Mouse (Mus musculus) kidney, embryonic 16.5 days (tissue): ENCODE measurements around the gene Stk16. TPM values are rescaled to one million over a fixed set of nuclear protein-coding genes. Genes with fewer than 3 reads are reported as not detected.

Experiments used
- ATAC-seq: fragments of 200-750 bp; cut with Nextera tagmentation; 2 replicates; pipeline ENCODE4 v1.8.0; 2017; ENCODE audit warnings: moderate TSS enrichment; ENCODE audit not compliant: low FRiP score, low TSS enrichment
- H3K27ac ChIP-seq: fragments of 300-500 bp; sonication (generic); 2 replicates; pipeline ENCODE4 v1.5.1; 2014; ENCODE audit warnings: low read length
- H3K27me3 ChIP-seq: fragments of 300-500 bp; sonication (generic); 2 replicates; pipeline ENCODE4 v1.6.1; 2014; ENCODE audit warnings: low read length, control low read depth, mixed read lengths; ENCODE audit not compliant: insufficient read depth
- H3K36me3 ChIP-seq: fragments of 300-500 bp; sonication (generic); 2 replicates; pipeline ENCODE4 v1.6.1; 2014; ENCODE audit warnings: low read length, control low read depth, mixed read lengths; ENCODE audit not compliant: insufficient read depth
- H3K4me1 ChIP-seq: fragments of 300-500 bp; sonication (generic); 2 replicates; pipeline ENCODE4 v1.6.1; 2014; ENCODE audit warnings: low read length, control low read depth, mixed read lengths; ENCODE audit not compliant: insufficient read depth
- H3K4me2 ChIP-seq: fragments of 300-500 bp; sonication (generic); replicated peaks from 2 replicates; pipeline ENCODE4 v1.6.1; 2014; ENCODE audit warnings: low read depth, low read length
- H3K4me3 ChIP-seq: fragments of 300-500 bp; sonication (generic); 2 replicates; pipeline ENCODE4 v1.5.1; 2014; ENCODE audit warnings: mild to moderate bottlenecking, low read length
- H3K9ac ChIP-seq: fragments of 300-500 bp; sonication (generic); replicated peaks from 2 replicates; pipeline ENCODE4 v1.6.1; 2014; ENCODE audit warnings: low read length
- H3K9me3 ChIP-seq: fragments of 300-500 bp; sonication (generic); 2 replicates; pipeline ENCODE4 v1.6.1; 2016; ENCODE audit warnings: low read length, control low read depth
- WGBS: fragments of 180-500 bp; shearing (Covaris S2); extraction: QIAGEN DNeasy Blood & Tissue Kit; methylation state at CpG from one replicate; pipeline ENCODE4 v1.1.7; 2014; 5-methylcytosine and 5-hydroxymethylcytosine counted together
- microRNA-seq: library from miRNA; unstranded; fragments of <30 nt; microRNA quantifications from one replicate; pipeline ENCODE4, GENCODE M21; 2016
- polyA plus RNA-seq: library from polyadenylated mRNA; unstranded; fragments of >200 nt; fragmentation: Nextera tagmentation; extraction: Ambion mirVana; gene quantifications from 2 replicates; pipeline ENCODE4 v1.2.1, GENCODE M21; 2015

The Stk16 gene
- polyA plus RNA-seq, 1 experiment from 2014 or later: 169 TPM

GRCm38 (mm10) chr1:75255516-75256046 is 44.9 kb downstream of the Stk16 start:
- H3K4me2 ChIP-seq: no peak overlapping the region
- H3K9ac ChIP-seq: no peak overlapping the region
- H3K36me3 ChIP-seq: no peaks in the 10 kb centered on the region
- no peaks in the 10 kb centered on the region; the same call in 1 of the 2 replicates for H3K4me1 ChIP-seq
- H3K27me3 ChIP-seq: no peaks in the 10 kb centered on the region
- WGBS: 62% methylated on average over 10 of the region's 10 CpGs
- H3K27ac ChIP-seq: no peak overlapping the region
- no peak overlapping the region for H3K4me3 ChIP-seq
- no peak for ATAC-seq
- H3K9me3 ChIP-seq: no peaks in the 10 kb centered on the region

DNA sequence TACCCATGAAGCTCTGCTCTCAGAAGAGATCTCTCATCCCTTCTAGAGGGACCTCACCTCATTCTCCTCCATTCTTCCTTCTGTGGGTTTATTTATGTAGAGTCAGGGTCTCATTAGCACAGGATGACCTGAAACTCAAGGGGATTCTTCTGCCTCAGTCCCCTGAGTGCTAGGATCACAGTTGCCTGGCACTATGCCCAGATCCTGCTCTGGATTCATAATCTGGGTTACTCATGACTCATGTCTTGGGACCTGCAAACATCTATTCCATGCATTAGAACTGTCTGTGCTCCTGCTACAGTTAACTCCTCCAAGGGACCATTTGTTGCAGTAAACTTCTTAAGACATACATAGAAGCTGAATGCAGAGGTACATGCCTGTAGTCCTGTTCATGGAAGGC is 50.6 kb downstream of the Stk16 start:
- ATAC-seq: no peak
- H3K4me3 ChIP-seq: no peak overlapping the region
- H3K27ac ChIP-seq: no peak overlapping the region
- no peak overlapping the region for H3K9ac ChIP-seq
- no peaks in the 10 kb centered on the region for H3K36me3 ChIP-seq
- H3K4me2 ChIP-seq: no peak overlapping the region
- H3K27me3 ChIP-seq: peaks cover 36% of the 10 kb centered on the region
- no peaks in the 10 kb centered on the region for H3K4me1 ChIP-seq
- H3K9me3 ChIP-seq: no peaks in the 10 kb centered on the region

GRCm38 (mm10) chr1:75262969-75263951 is 52.6 kb downstream of the Stk16 start:
- no peak overlapping the region; the same call in 1 of the 2 replicates for H3K4me3 ChIP-seq
- H3K27me3 ChIP-seq: peaks cover 41% of the 10 kb centered on the region
- peak; percentile 59 for ATAC-seq
- no peak overlapping the region for H3K27ac ChIP-seq
- no peak overlapping the region for H3K4me2 ChIP-seq
- H3K9ac ChIP-seq: no peak overlapping the region
- 2% methylated on average over 40 of the region's 40 CpGs for WGBS
- no peaks in the 10 kb centered on the region for H3K4me1 ChIP-seq
- no peaks in the 10 kb centered on the region for H3K36me3 ChIP-seq
- no peaks in the 10 kb centered on the region for H3K9me3 ChIP-seq

DNA sequence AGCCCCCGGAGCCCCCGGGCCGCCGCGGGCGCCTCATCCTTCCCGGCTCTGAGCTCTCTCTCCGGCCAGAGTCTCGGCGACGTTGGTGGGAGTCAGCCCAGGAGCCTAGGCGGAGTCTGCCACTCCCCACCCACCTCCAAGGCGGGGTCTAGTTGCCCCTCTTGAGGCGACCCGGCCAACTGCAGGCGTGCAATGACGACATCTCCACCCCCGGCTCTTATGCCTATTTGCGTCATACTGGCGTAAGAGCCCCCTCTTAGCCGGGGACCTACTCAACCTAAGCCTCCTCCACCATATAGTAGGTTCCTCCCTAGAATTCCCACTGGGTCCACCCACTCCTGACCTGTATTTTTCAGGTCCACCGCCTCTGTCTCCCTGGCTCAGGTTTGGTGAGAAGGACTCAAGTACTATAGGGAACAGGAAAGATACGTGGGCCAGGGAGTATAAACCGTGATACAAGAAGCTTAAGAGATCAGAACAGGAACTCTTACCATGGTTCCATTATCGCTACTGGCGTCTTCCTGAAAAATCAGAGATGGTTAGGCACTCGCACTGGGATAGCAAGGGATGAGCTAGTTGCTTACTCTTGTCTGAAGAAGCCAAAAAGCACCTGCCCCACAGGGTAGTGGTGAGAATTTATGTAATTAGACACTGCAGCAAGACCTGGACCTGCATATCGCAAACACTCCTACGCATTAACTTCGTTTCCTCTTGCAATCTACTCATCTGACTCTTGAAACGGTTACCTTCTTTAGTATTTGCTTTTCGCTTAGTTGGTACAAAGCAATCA is 53.6 kb downstream of the Stk16 start, which contains the start of gene Ptprn:
Gene Ptprn (minus strand): TSS at position 412 of the 790 bp plus-strand sequence.
- Histone ChIP-seq H3K4me1 (no peaks in the 10 kb centered on the region), H3K9me3 (no peaks in the 10 kb centered on the region), H3K27ac (no peak within 1 kb of the TSS), H3K9ac (no peak within 1 kb of the TSS), H3K36me3 (no peaks in the 10 kb centered on the region), H3K4me3 (no peak within 1 kb of the TSS; the same call in 1 of the 2 replicates), H3K27me3 (peaks cover 41% of the 10 kb centered on the region), H3K4me2 (no peak within 1 kb of the TSS)
- ATAC-seq: 0 out of 2 replicates have a peak, but pooled peaks have one; percentile 9
- 12% methylated on average over 32 of the region's 32 CpGs for WGBS

Small RNA genes within 50 kb of the gene (microRNA-seq; reads per million reads assigned to microRNA genes)
- not detected for gene Gm27943

Other genes starting within 250 kb of the Stk16 start
- gene Nhej1, start 85.6 kb upstream of the Stk16 start, polyA plus RNA-seq: 10.0 and 12.1 TPM in 2 replicates
- gene Slc23a3, start 76.9 kb upstream of the Stk16 start, polyA plus RNA-seq: 5.9 and 6.2 TPM in 2 replicates
- gene Cnppd1, start 68.1 kb upstream of the Stk16 start, polyA plus RNA-seq: 51.1 and 54.4 TPM in 2 replicates
- gene Retreg2, start 68.1 kb upstream of the Stk16 start, polyA plus RNA-seq: 56.3 and 59.8 TPM in 2 replicates
- 48.4 and 51.0 TPM in 2 replicates for gene Zfand2b, start 42.2 kb upstream of the Stk16 start, polyA plus RNA-seq
- 36.4 and 37.2 TPM in 2 replicates for gene Abcb6, start 30.4 kb upstream of the Stk16 start, polyA plus RNA-seq
- gene Ankzf1, start 18.7 kb upstream of the Stk16 start, polyA plus RNA-seq: 29.2 and 30.1 TPM in 2 replicates
- 33.0 and 36.0 TPM in 2 replicates for gene Atg9a, start 18.6 kb upstream of the Stk16 start, polyA plus RNA-seq
- 57.4 and 63.8 TPM in 2 replicates for gene Glb1l, start within 50 bp of the Stk16 start, polyA plus RNA-seq
- gene Tuba4a, start 9.0 kb downstream of the Stk16 start, polyA plus RNA-seq: 96.3 and 102 TPM in 2 replicates
- gene A630095N17Rik, start 21.3 kb downstream of the Stk16 start, polyA plus RNA-seq: not detected in 2 replicates
- gene Dnajb2, start 25.6 kb downstream of the Stk16 start, polyA plus RNA-seq: 41.3 and 45.7 TPM in 2 replicates
- 0.54 and 0.87 TPM in 2 replicates for gene Ptprn, start 53.7 kb downstream of the Stk16 start, polyA plus RNA-seq
- gene Resp18, start 67.6 kb downstream of the Stk16 start, polyA plus RNA-seq: 1.0 and 3.0 TPM in 2 replicates
- gene Dnpep, start 107.2 kb downstream of the Stk16 start, polyA plus RNA-seq: 168 and 184 TPM in 2 replicates
- 41.6 and 53.6 TPM in 2 replicates for gene Des, start 149.5 kb downstream of the Stk16 start, polyA plus RNA-seq
- 61.4 and 61.5 TPM in 2 replicates for gene Speg, start 164.5 kb downstream of the Stk16 start, polyA plus RNA-seq
- 91.4 and 91.6 TPM in 2 replicates for gene Gmppa, start 225.1 kb downstream of the Stk16 start, polyA plus RNA-seq
- gene Asic4, start 239.6 kb downstream of the Stk16 start, polyA plus RNA-seq: 1.00 and 1.5 TPM in 2 replicates